Mouse (Mus musculus) forebrain, embryonic 10.5 days (tissue): ENCODE results near the gene Tmem35b. TPM values are rescaled to one million over a fixed set of nuclear protein-coding genes. Genes with fewer than 3 reads are reported as not detected.
A peak's percentile ranks its signal among the peaks of the same experiment; 100 is the strongest.

ENCODE experiments used
- DNase-seq: peaks from one replicate; pipeline ENCODE4 v3.0.0-alpha.2; 2017; ENCODE audit warnings: low spot score; ENCODE audit errors: extremely low spot score
- H3K27ac ChIP-seq: fragments of 300-500 bp; sonication (generic); 2 replicates; pipeline ENCODE4 v1.5.1; 2016; ENCODE audit warnings: mild to moderate bottlenecking
- H3K27me3 ChIP-seq: fragments of 300-500 bp; sonication (generic); 2 replicates; pipeline ENCODE4 v1.6.1; 2016; ENCODE audit warnings: mild to moderate bottlenecking; ENCODE audit not compliant: poor library complexity, severe bottlenecking
- H3K36me3 ChIP-seq: fragments of 300-500 bp; sonication (generic); replicated peaks from 2 replicates; pipeline ENCODE4 v1.6.1; 2016; ENCODE audit warnings: mild to moderate bottlenecking, moderate library complexity
- H3K4me1 ChIP-seq: fragments of 300-500 bp; sonication (generic); 2 replicates; pipeline ENCODE4 v1.6.1; 2016
- H3K4me3 ChIP-seq: fragments of 300-500 bp; sonication (generic); 2 replicates; pipeline ENCODE4 v1.5.1; 2016; ENCODE audit warnings: mild to moderate bottlenecking, moderate library complexity
- H3K9me3 ChIP-seq: fragments of 300-500 bp; sonication (generic); 2 replicates; pipeline ENCODE4 v1.6.1; 2016; ENCODE audit warnings: mild to moderate bottlenecking, moderate library complexity
- WGBS: fragments of 180-500 bp; shearing (Covaris S2); methylation state at CpG from one replicate; pipeline ENCODE4 v1.1.7; 2016; 5-methylcytosine and 5-hydroxymethylcytosine counted together
- polyA plus RNA-seq: library from polyadenylated mRNA; unstranded; fragments of >200 nt; fragmentation: Nextera tagmentation; extraction: Ambion mirVana; gene quantifications from 2 replicates; pipeline ENCODE4 v1.2.1, GENCODE M21; 2016

Tmem35b gene
- polyA plus RNA-seq, 1 experiment from 2014 or later, result 13.4 TPM

GRCm38 (mm10) chr4:127134687-127135086 is 11.2 kb downstream of the Tmem35b start:
- H3K27ac ChIP-seq, result no peak overlapping the region
- no peaks in the 10 kb centered on the region for H3K36me3 ChIP-seq
- H3K4me3 ChIP-seq, result no peak overlapping the region
- no peaks in the 10 kb centered on the region for H3K27me3 ChIP-seq
- WGBS, result 67% methylated on average over 1 of the region's 1 CpGs
- H3K9me3 ChIP-seq, result no peaks in the 10 kb centered on the region
- no peak for DNase-seq
- H3K4me1 ChIP-seq, result peaks cover 9% of the 10 kb centered on the region

- H3K36me3 ChIP-seq, result no peaks in the 10 kb centered on the region
- no peak for DNase-seq
- no peak overlapping the region for H3K27ac ChIP-seq
- no peak overlapping the region for H3K4me3 ChIP-seq
- H3K4me1 ChIP-seq, result peaks cover 9% of the 10 kb centered on the region
- no peaks in the 10 kb centered on the region for H3K27me3 ChIP-seq
- no peaks in the 10 kb centered on the region for H3K9me3 ChIP-seq
- 88% methylated on average over 5 of the region's 5 CpGs for WGBS
Observed at GRCm38 (mm10) chr4:127137591-127137990, 14.1 kb downstream of the Tmem35b start.

GRCm38 (mm10) chr4:127138486-127138885 is 15.0 kb downstream of the Tmem35b start:
- Histone ChIP-seq H3K4me1 (peaks cover 9% of the 10 kb centered on the region), H3K9me3 (no peaks in the 10 kb centered on the region), H3K27ac (no peak overlapping the region), H3K27me3 (no peaks in the 10 kb centered on the region), H3K36me3 (no peaks in the 10 kb centered on the region), H3K4me3 (no peak overlapping the region)
- no peak for DNase-seq
- WGBS, result 55% methylated on average over 6 of the region's 6 CpGs

- Histone ChIP-seq H3K27ac (no peak overlapping the region), H3K4me3 (no peak overlapping the region)
- 88% methylated on average over 13 of the region's 13 CpGs for WGBS
Observed at GRCm38 (mm10) chr4:127150031-127150430, 26.5 kb downstream of the Tmem35b start.

GRCm38 (mm10) chr4:127153345-127153744 is 29.9 kb downstream of the Tmem35b start:
- DNase-seq, result no peak
- Histone ChIP-seq H3K4me1 (no peaks in the 10 kb centered on the region), H3K27ac (no peak overlapping the region), H3K9me3 (no peaks in the 10 kb centered on the region), H3K36me3 (no peaks in the 10 kb centered on the region), H3K4me3 (no peak overlapping the region), H3K27me3 (no peaks in the 10 kb centered on the region)
- WGBS, result 72% methylated on average over 1 of the region's 1 CpGs

More at GRCm38 (mm10) chr4:127150031-127150430, 26.5 kb downstream of the Tmem35b start:
- Histone ChIP-seq H3K4me1 (no peaks in the 10 kb centered on the region), H3K9me3 (no peaks in the 10 kb centered on the region), H3K27me3 (no peaks in the 10 kb centered on the region), H3K36me3 (no peaks in the 10 kb centered on the region)
- no peak for DNase-seq

GRCm38 (mm10) chr4:127155757-127156156 is 32.3 kb downstream of the Tmem35b start:
- Histone ChIP-seq H3K4me1 (no peaks in the 10 kb centered on the region), H3K9me3 (no peaks in the 10 kb centered on the region), H3K27ac (no peak overlapping the region), H3K4me3 (no peak overlapping the region), H3K36me3 (no peaks in the 10 kb centered on the region), H3K27me3 (no peaks in the 10 kb centered on the region)
- WGBS, result 60% methylated on average over 5 of the region's 5 CpGs
- DNase-seq, result no peak

- H3K9me3 ChIP-seq, result no peaks in the 10 kb centered on the region
- no peak overlapping the region for H3K4me3 ChIP-seq
- WGBS, result 91% methylated on average over 4 of the region's 4 CpGs
- no peak overlapping the region for H3K27ac ChIP-seq
- H3K4me1 ChIP-seq, result no peaks in the 10 kb centered on the region
- no peak for DNase-seq
- no peaks in the 10 kb centered on the region for H3K36me3 ChIP-seq
- no peaks in the 10 kb centered on the region for H3K27me3 ChIP-seq
Observed at GRCm38 (mm10) chr4:127157746-127158145, 34.3 kb downstream of the Tmem35b start.

GRCm38 (mm10) chr4:127163926-127164325 is 40.4 kb downstream of the Tmem35b start:
- no peak overlapping the region for H3K27ac ChIP-seq
- H3K27me3 ChIP-seq, result peaks cover 28% of the 10 kb centered on the region
- H3K4me1 ChIP-seq, result peaks cover 14% of the 10 kb centered on the region
- no peak for DNase-seq
- no peaks in the 10 kb centered on the region for H3K9me3 ChIP-seq
- H3K4me3 ChIP-seq, result no peak overlapping the region
- 79% methylated on average over 8 of the region's 8 CpGs for WGBS
- H3K36me3 ChIP-seq, result no peaks in the 10 kb centered on the region

- DNase-seq, result no peak
- Histone ChIP-seq H3K4me1 (peaks cover 26% of the 10 kb centered on the region), H3K9me3 (no peaks in the 10 kb centered on the region), H3K36me3 (no peaks in the 10 kb centered on the region), H3K27ac (no peak overlapping the region), H3K27me3 (peaks cover 60% of the 10 kb centered on the region), H3K4me3 (no peak overlapping the region)
- WGBS, result 77% methylated on average over 5 of the region's 5 CpGs
Observed at GRCm38 (mm10) chr4:127167096-127167495, 43.6 kb downstream of the Tmem35b start.

GRCm38 (mm10) chr4:127167731-127168130 is 44.2 kb downstream of the Tmem35b start:
- WGBS, result 20% methylated on average over 8 of the region's 8 CpGs
- H3K4me3 ChIP-seq, result peak overlapping the region; percentile 88
- DNase-seq, result no peak

GRCm38 (mm10) chr4:127168211-127168913 is 44.9 kb downstream of the Tmem35b start:
- Histone ChIP-seq H3K36me3 (no peaks in the 10 kb centered on the region), H3K4me1 (peaks cover 26% of the 10 kb centered on the region), H3K4me3 (peak overlapping the region; percentile 88), H3K27ac (peak overlapping the region; percentile 83), H3K9me3 (no peaks in the 10 kb centered on the region), H3K27me3 (peaks cover 73% of the 10 kb centered on the region)
- 0% methylated on average over 39 of the region's 39 CpGs for WGBS
- peak; percentile 68 for DNase-seq

More at GRCm38 (mm10) chr4:127167731-127168130, 44.2 kb downstream of the Tmem35b start:
- Histone ChIP-seq H3K27me3 (peaks cover 66% of the 10 kb centered on the region), H3K9me3 (no peaks in the 10 kb centered on the region), H3K4me1 (peaks cover 26% of the 10 kb centered on the region), H3K27ac (no peak overlapping the region), H3K36me3 (no peaks in the 10 kb centered on the region)

GRCm38 (mm10) chr4:127168914-127169345 is 45.4 kb downstream of the Tmem35b start, which contains the start of gene Dlgap3:
Dlgap3 (plus strand) TSS chr4:127169204.
- Histone ChIP-seq H3K4me1 (peaks cover 26% of the 10 kb centered on the region), H3K36me3 (no peaks in the 10 kb centered on the region), H3K4me3 (peak within 1 kb of the TSS; percentile 88), H3K27ac (peak within 1 kb of the TSS; percentile 83), H3K27me3 (peaks cover 75% of the 10 kb centered on the region), H3K9me3 (no peaks in the 10 kb centered on the region)
- DNase-seq, result no peak
- WGBS, result 1% methylated on average over 66 of the region's 67 CpGs

GRCm38 (mm10) chr4:127169346-127170221 is 46.1 kb downstream of the Tmem35b start:
- peak; percentile 38 for DNase-seq
- peak overlapping the region; percentile 83 for H3K27ac ChIP-seq
- H3K4me3 ChIP-seq, result peak overlapping the region; percentile 88
- no peaks in the 10 kb centered on the region for H3K36me3 ChIP-seq
- peaks cover 26% of the 10 kb centered on the region for H3K4me1 ChIP-seq
- peaks cover 75% of the 10 kb centered on the region for H3K27me3 ChIP-seq
- H3K9me3 ChIP-seq, result no peaks in the 10 kb centered on the region
- WGBS, result 1% methylated on average over 50 of the region's 51 CpGs
